Mouse (Mus musculus): ENCODE measurements around the gene Grik4. TPM values are rescaled to one million over a fixed set of nuclear protein-coding genes. Genes with fewer than 3 reads are reported as not detected.

Gene Grik4
- polyA plus RNA-seq, 1 experiment from 2014 or later, result 1.1 TPM

DNA sequence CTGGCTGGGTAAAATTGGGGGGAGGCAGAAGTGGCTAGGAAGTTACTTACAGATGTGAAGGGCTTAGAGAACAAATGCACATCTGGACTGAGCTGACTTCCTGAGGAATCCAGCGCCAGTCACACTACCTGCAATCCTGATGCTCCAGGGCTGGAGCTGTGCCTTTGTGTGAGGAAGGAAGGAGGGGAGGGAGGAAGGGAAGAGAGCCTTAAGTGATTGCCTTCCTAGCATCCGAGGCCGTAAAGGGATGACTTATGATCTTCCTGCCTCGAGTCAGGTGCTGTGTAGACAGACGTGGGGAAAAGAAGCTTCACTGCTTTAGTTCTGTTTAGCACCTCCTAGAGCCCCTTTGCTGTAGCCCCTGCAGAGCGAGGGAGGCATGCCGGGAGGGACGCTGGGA, 189.6 kb downstream of the Grik4 start:
- H3K36me3 ChIP-seq (ENCODE audit: control insufficient read depth, insufficient read depth, low read length), result no peaks in the 10 kb centered on the region
- ATAC-seq (replicated peaks; ENCODE audit: low FRiP score) (no peak), DNase-seq (ENCODE audit: low spot score) (no peak)
- no peaks in the 10 kb centered on the region for H3K27me3 ChIP-seq (ENCODE audit: control insufficient read depth, insufficient read depth, low read length)
- H3K9me3 ChIP-seq (ENCODE audit: control insufficient read depth, low read length), result no peaks in the 10 kb centered on the region
- 60% methylated on average over 8 of the region's 8 CpGs for WGBS
- no peaks in the 10 kb centered on the region for H3K4me1 ChIP-seq (replicated peaks; ENCODE audit: control insufficient read depth, insufficient read depth, low read length)
- H3K4me3 ChIP-seq (ENCODE audit: low read depth, low read length), result no peak overlapping the region
- H3K9ac ChIP-seq (ENCODE audit: low read length), result no peak overlapping the region
- no peak overlapping the region for H3K4me2 ChIP-seq (ENCODE audit: low read depth, low read length, severe bottlenecking)
- no peak overlapping the region for H3K27ac ChIP-seq (ENCODE audit: low read depth, low read length)

DNA sequence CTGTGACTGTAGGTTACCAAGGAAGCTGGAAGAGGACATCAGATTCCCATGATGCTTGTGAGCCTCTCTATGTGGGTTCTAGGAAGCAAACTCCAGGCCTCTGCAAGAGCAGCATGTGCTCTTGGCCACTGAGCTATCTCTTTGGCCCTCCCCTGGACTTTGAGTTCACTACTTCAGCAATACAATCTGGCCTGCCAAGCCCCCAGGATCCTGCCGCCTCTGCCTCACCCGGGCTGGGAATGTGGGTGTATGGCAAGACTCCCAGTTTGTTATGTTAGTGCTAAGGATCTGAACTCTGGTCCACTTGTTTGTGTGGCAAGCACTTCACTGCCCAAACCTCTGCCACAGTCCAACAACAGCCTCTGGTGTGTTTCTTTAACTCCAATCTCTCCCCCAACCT, 193.1 kb downstream of the Grik4 start:
- Histone ChIP-seq H3K27me3 (ENCODE audit: control insufficient read depth, insufficient read depth, low read length) (no peaks in the 10 kb centered on the region), H3K9ac (ENCODE audit: low read length) (no peak overlapping the region), H3K27ac (ENCODE audit: low read depth, low read length) (no peak overlapping the region), H3K9me3 (ENCODE audit: control insufficient read depth, low read length) (no peaks in the 10 kb centered on the region), H3K36me3 (ENCODE audit: control insufficient read depth, insufficient read depth, low read length) (no peaks in the 10 kb centered on the region), H3K4me3 (ENCODE audit: low read depth, low read length) (no peak overlapping the region), H3K4me2 (ENCODE audit: low read depth, low read length, severe bottlenecking) (no peak overlapping the region), H3K4me1 (replicated peaks; ENCODE audit: control insufficient read depth, insufficient read depth, low read length) (no peaks in the 10 kb centered on the region)
- ATAC-seq (replicated peaks; ENCODE audit: low FRiP score), result no peak
- no peak for DNase-seq (ENCODE audit: low spot score)
- WGBS, result 92% methylated on average over 2 of the region's 2 CpGs

DNA sequence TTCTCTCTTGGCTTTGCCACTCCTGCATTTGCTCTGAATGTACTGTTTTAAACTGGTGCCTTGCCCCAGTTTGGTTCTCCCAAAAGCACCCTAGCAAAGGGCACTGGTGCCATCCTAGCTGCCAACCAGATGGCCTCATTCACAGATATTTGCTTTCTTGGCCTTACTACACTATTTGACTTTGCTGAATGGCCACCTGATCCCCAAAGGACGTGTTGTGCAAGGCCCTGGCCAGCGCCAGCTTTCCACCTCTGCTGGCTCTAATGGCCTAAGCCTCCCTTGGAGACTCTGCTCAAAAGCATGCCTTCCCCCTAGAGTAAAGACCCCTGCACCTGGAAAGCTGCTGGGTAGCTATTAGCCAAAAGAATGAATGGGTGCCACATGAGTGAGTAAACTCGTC, 194.1 kb downstream of the Grik4 start:
- 64% methylated on average over 3 of the region's 3 CpGs for WGBS
- no peak overlapping the region for H3K9ac ChIP-seq (ENCODE audit: low read length)
- ATAC-seq (replicated peaks; ENCODE audit: low FRiP score), result no peak
- no peak overlapping the region for H3K4me2 ChIP-seq (ENCODE audit: low read depth, low read length, severe bottlenecking)
- DNase-seq (ENCODE audit: low spot score), result no peak
- H3K36me3 ChIP-seq (ENCODE audit: control insufficient read depth, insufficient read depth, low read length), result no peaks in the 10 kb centered on the region
- H3K27ac ChIP-seq (ENCODE audit: low read depth, low read length), result no peak overlapping the region
- no peaks in the 10 kb centered on the region for H3K4me1 ChIP-seq (replicated peaks; ENCODE audit: control insufficient read depth, insufficient read depth, low read length)
- H3K9me3 ChIP-seq (ENCODE audit: control insufficient read depth, low read length), result no peaks in the 10 kb centered on the region
- no peaks in the 10 kb centered on the region for H3K27me3 ChIP-seq (ENCODE audit: control insufficient read depth, insufficient read depth, low read length)
- no peak overlapping the region for H3K4me3 ChIP-seq (ENCODE audit: low read depth, low read length)

DNA sequence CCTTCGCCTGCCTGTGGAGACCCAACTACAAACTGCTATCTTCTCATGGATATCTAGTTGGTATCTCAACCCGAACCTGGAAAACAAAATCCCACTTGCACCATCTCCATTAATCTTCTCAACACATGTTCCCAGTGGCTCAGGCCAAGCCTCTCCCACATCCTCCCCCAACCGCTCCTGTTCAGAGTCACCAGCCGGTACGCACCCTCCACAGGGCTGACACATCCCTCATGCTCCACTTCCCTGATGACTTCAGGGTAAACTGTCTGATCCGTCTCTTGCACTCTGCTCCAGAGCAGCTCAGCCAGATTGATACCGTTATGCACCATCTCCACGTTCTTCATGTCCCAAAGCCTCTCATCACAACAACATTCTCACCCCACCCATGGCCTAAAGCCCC, 198.3 kb downstream of the Grik4 start:
- Histone ChIP-seq H3K27me3 (ENCODE audit: control insufficient read depth, insufficient read depth, low read length) (no peaks in the 10 kb centered on the region), H3K36me3 (ENCODE audit: control insufficient read depth, insufficient read depth, low read length) (no peaks in the 10 kb centered on the region), H3K4me1 (replicated peaks; ENCODE audit: control insufficient read depth, insufficient read depth, low read length) (no peaks in the 10 kb centered on the region), H3K9me3 (ENCODE audit: control insufficient read depth, low read length) (no peaks in the 10 kb centered on the region), H3K9ac (ENCODE audit: low read length) (no peak overlapping the region), H3K27ac (ENCODE audit: low read depth, low read length) (no peak overlapping the region), H3K4me2 (ENCODE audit: low read depth, low read length, severe bottlenecking) (no peak overlapping the region), H3K4me3 (ENCODE audit: low read depth, low read length) (no peak overlapping the region)
- DNase-seq (ENCODE audit: low spot score), result no peak
- ATAC-seq (replicated peaks; ENCODE audit: low FRiP score), result no peak
- 83% methylated on average over 8 of the region's 8 CpGs for WGBS

DNA sequence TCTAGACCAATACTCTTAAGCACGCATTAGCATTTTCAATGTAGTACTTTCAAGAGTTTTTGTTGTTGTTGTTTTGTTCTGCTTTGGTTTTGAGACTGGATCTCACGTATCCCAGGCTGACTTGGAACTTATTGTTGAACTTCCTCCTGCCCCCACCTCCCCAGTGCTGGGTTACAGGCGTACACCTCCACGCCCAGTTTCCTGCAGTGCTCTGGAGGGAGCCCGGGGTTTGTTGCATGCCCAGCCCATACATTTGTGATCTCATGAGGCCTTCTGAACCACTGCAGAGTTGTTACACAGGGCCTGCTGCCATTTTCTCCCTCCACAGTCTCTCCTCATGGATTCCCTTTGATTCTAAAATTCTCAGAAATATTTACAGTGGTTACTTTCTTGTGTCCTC, 201.9 kb downstream of the Grik4 start:
- Histone ChIP-seq H3K27ac (ENCODE audit: low read depth, low read length) (no peak overlapping the region), H3K9me3 (ENCODE audit: control insufficient read depth, low read length) (no peaks in the 10 kb centered on the region), H3K9ac (ENCODE audit: low read length) (no peak overlapping the region), H3K27me3 (ENCODE audit: control insufficient read depth, insufficient read depth, low read length) (no peaks in the 10 kb centered on the region), H3K36me3 (ENCODE audit: control insufficient read depth, insufficient read depth, low read length) (no peaks in the 10 kb centered on the region), H3K4me1 (replicated peaks; ENCODE audit: control insufficient read depth, insufficient read depth, low read length) (no peaks in the 10 kb centered on the region), H3K4me2 (ENCODE audit: low read depth, low read length, severe bottlenecking) (no peak overlapping the region), H3K4me3 (ENCODE audit: low read depth, low read length) (no peak overlapping the region)
- DNase-seq (ENCODE audit: low spot score) (no peak), ATAC-seq (replicated peaks; ENCODE audit: low FRiP score) (no peak)
- WGBS, result 81% methylated on average over 5 of the region's 5 CpGs

DNA sequence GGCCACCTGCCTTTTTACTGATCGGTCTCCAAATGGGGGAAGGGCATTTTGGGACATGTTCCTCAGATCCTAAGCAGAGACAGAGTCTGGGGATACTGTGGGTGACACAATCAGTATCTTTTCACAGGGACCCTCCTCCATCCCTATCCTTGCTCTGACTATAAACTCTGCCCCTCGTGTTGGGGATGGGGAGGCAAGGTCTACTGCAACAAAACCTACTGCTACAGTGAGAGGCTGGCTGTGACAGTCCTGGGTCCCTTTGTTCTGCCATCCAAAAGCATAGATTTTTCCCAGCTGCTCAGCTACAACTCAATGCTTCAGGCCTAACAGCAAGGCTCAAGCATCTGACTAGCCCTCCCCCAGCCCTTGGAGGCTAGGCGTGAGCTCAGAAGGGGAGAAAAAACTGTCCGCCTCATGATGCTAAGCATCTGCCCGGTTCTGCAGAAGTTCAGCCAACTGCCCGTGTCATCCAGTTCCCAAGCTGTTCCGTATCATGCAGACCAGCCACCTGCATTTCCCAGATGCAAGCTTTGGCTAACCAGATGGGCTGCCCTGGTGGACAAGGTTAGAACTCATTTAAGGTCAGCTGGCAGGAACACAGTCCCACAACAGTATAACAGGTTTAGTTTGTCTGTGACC, 207.5 kb downstream of the Grik4 start:
- H3K36me3 ChIP-seq (ENCODE audit: control insufficient read depth, insufficient read depth, low read length), result no peaks in the 10 kb centered on the region
- no peak overlapping the region for H3K9ac ChIP-seq (ENCODE audit: low read length)
- no peak overlapping the region for H3K27ac ChIP-seq (ENCODE audit: low read depth, low read length)
- H3K4me3 ChIP-seq (ENCODE audit: low read depth, low read length), result no peak overlapping the region
- no peaks in the 10 kb centered on the region for H3K9me3 ChIP-seq (ENCODE audit: control insufficient read depth, low read length)
- no peaks in the 10 kb centered on the region for H3K4me1 ChIP-seq (replicated peaks; ENCODE audit: control insufficient read depth, insufficient read depth, low read length)
- no peaks in the 10 kb centered on the region for H3K27me3 ChIP-seq (ENCODE audit: control insufficient read depth, insufficient read depth, low read length)
- WGBS, result 77% methylated on average over 7 of the region's 7 CpGs
- DNase-seq (ENCODE audit: low spot score), result no peak
- H3K4me2 ChIP-seq (ENCODE audit: low read depth, low read length, severe bottlenecking), result no peak overlapping the region
- no peak for ATAC-seq (replicated peaks; ENCODE audit: low FRiP score)

DNA sequence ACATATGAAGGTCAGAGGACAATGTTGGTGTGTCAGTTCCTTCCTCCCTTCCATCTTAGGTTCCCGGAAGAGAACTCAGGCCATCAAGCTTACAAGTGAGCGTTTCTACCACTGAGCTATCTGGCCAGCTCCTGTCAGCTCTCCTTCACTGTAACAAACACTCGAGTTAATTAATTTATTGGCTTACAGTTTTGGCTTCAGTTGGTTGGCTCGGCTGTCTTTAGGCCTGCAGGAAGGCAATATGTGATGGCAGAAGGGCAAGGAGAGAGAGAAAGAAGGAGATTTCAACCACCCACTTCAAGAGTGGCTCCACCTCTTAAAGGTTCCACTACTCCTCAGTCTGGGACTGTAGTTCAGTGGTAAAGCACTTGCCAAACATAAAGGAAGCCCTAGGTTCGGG, 209.2 kb downstream of the Grik4 start:
- DNase-seq (ENCODE audit: low spot score), result no peak
- no peak overlapping the region for H3K4me3 ChIP-seq (ENCODE audit: low read depth, low read length)
- H3K9me3 ChIP-seq (ENCODE audit: control insufficient read depth, low read length), result no peaks in the 10 kb centered on the region
- 84% methylated on average over 5 of the region's 5 CpGs for WGBS
- H3K36me3 ChIP-seq (ENCODE audit: control insufficient read depth, insufficient read depth, low read length), result no peaks in the 10 kb centered on the region
- no peaks in the 10 kb centered on the region for H3K27me3 ChIP-seq (ENCODE audit: control insufficient read depth, insufficient read depth, low read length)
- no peak overlapping the region for H3K4me2 ChIP-seq (ENCODE audit: low read depth, low read length, severe bottlenecking)
- H3K9ac ChIP-seq (ENCODE audit: low read length), result no peak overlapping the region
- H3K4me1 ChIP-seq (replicated peaks; ENCODE audit: control insufficient read depth, insufficient read depth, low read length), result no peaks in the 10 kb centered on the region
- no peak overlapping the region for H3K27ac ChIP-seq (ENCODE audit: low read depth, low read length)
- no peak for ATAC-seq (replicated peaks; ENCODE audit: low FRiP score)

DNA sequence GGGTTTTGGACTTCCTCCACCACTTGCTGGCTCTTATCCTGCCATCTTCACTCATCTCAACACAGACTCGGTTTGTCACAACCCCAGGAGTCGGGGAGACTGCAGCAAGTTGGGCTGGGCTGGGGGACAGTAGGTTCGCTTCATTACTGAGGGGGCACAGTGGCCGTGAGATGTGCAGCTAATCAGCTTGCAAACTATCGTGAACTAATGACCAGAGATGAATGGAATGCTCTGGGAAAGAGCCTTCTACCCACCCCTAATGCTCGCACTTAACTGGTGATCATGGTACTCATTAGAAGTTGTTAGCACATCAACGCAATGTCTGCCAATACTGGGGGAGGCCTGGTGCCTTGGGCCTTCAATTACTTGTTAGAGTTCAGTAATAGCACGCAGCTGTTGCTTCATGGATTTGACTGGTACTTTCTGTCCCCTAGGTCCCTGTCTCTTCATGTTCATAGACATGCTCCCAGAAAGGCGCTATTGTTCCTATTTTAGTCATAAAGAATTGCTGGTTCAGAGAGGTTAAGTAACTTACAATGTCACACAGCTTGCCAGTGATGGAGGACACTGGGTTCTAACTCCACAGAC, 211.5 kb downstream of the Grik4 start:
- DNase-seq (ENCODE audit: low spot score) (no peak), ATAC-seq (replicated peaks; ENCODE audit: low FRiP score) (no peak)
- H3K4me1 ChIP-seq (replicated peaks; ENCODE audit: control insufficient read depth, insufficient read depth, low read length), result no peaks in the 10 kb centered on the region
- H3K27me3 ChIP-seq (ENCODE audit: control insufficient read depth, insufficient read depth, low read length), result no peaks in the 10 kb centered on the region
- H3K36me3 ChIP-seq (ENCODE audit: control insufficient read depth, insufficient read depth, low read length), result no peaks in the 10 kb centered on the region
- H3K9me3 ChIP-seq (ENCODE audit: control insufficient read depth, low read length), result no peaks in the 10 kb centered on the region
- H3K27ac ChIP-seq (ENCODE audit: low read depth, low read length), result no peak overlapping the region
- H3K9ac ChIP-seq (ENCODE audit: low read length), result no peak overlapping the region
- no peak overlapping the region for H3K4me3 ChIP-seq (ENCODE audit: low read depth, low read length)
- H3K4me2 ChIP-seq (ENCODE audit: low read depth, low read length, severe bottlenecking), result no peak overlapping the region
- 69% methylated on average over 9 of the region's 9 CpGs for WGBS

DNA sequence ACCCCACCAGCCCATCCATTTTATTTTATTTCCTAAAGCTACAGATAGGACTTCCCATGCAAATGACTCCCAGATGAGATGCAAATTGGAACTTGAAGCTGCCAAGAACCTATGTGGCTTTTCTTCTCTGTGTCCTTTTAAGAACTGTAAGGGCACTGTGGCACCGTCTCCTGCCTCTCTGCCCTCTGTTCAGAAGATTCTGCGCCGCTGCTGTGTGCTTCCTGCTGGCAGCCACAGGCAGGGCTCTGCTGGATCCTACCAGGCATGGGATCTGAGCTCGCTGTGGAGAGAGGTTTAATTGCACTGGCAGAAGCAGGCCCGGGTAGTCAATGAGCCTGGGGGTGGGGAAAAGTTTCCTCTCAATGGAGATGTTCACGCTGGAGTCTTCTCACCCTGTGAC, 215.8 kb downstream of the Grik4 start:
- WGBS, result 42% methylated on average over 6 of the region's 6 CpGs
- ATAC-seq (replicated peaks; ENCODE audit: low FRiP score) (no peak), DNase-seq (ENCODE audit: low spot score) (no peak)
- no peaks in the 10 kb centered on the region for H3K9me3 ChIP-seq (ENCODE audit: control insufficient read depth, low read length)
- H3K36me3 ChIP-seq (ENCODE audit: control insufficient read depth, insufficient read depth, low read length), result no peaks in the 10 kb centered on the region
- no peak overlapping the region for H3K27ac ChIP-seq (ENCODE audit: low read depth, low read length)
- H3K4me1 ChIP-seq (replicated peaks; ENCODE audit: control insufficient read depth, insufficient read depth, low read length), result no peaks in the 10 kb centered on the region
- H3K4me2 ChIP-seq (ENCODE audit: low read depth, low read length, severe bottlenecking), result no peak overlapping the region
- H3K27me3 ChIP-seq (ENCODE audit: control insufficient read depth, insufficient read depth, low read length), result no peaks in the 10 kb centered on the region
- no peak overlapping the region for H3K9ac ChIP-seq (ENCODE audit: low read length)
- H3K4me3 ChIP-seq (ENCODE audit: low read depth, low read length), result no peak overlapping the region

All from forebrain, embryonic 11.5 days (tissue).